Mouse (Mus musculus) ES-E14 (cell line): Measurements from ENCODE around the gene Tmprss3. TPM values are rescaled to one million over a fixed set of nuclear protein-coding genes. Genes with fewer than 3 reads are reported as not detected.
A peak's percentile ranks its signal among the peaks of the same experiment; 100 is the strongest.

Experiments
- DNase-seq: peaks from one replicate; pipeline ENCODE4 v3.0.0-alpha.2; 2013; ENCODE audit warnings: low read depth, low spot score
- H3K27ac ChIP-seq: 2 replicates; pipeline ENCODE4 v1.5.1; 2012; ENCODE audit warnings: low read depth, mild to moderate bottlenecking, low read length, moderate library complexity, mixed read lengths; ENCODE audit not compliant: poor library complexity, insufficient read depth, severe bottlenecking
- H3K36me3 ChIP-seq: 2 replicates; pipeline ENCODE4 v1.6.1; 2012; ENCODE audit warnings: mild to moderate bottlenecking, low read length, moderate library complexity, mixed read lengths; ENCODE audit not compliant: control insufficient read depth, poor library complexity, insufficient read depth, severe bottlenecking
- H3K4me1 ChIP-seq, 2 experiments: fragments of 150-350 bp in 1 of 2; sonication (generic) in 1 of 2; 2 replicates each; pipeline ENCODE4 v1.6.1; 2012; ENCODE audit warnings: low read length in 2 of 2, mild to moderate bottlenecking in 1 of 2, mixed read lengths in 1 of 2; ENCODE audit not compliant: control insufficient read depth in 2 of 2, insufficient read depth in 2 of 2, poor library complexity in 1 of 2
- H3K4me3 ChIP-seq, 2 experiments: fragments of 150-350 bp in 1 of 2; sonication (generic) in 1 of 2; 2 replicates each; pipeline ENCODE4 v1.5.1; 2012; ENCODE audit warnings: low read length in 2 of 2, low read depth in 1 of 2, mild to moderate bottlenecking in 1 of 2, mixed read lengths in 1 of 2; ENCODE audit not compliant: insufficient read depth in 1 of 2, poor library complexity in 1 of 2, severe bottlenecking in 1 of 2
- H3K9ac ChIP-seq: 2 replicates; pipeline ENCODE4 v1.6.1; 2012; ENCODE audit warnings: low read depth, mild to moderate bottlenecking, low read length, mixed read lengths; ENCODE audit not compliant: poor library complexity, insufficient read depth, severe bottlenecking
- H3K9me3 ChIP-seq: fragments of 150-350 bp; sonication (generic); 2 replicates; pipeline ENCODE4 v1.6.1; 2012; ENCODE audit warnings: low read depth, mild to moderate bottlenecking, low read length; ENCODE audit not compliant: control insufficient read depth, insufficient read depth
- CHD2 ChIP-seq: IDR thresholded peaks from 2 replicates; pipeline ENCODE4 v1.6.1; 2014; ENCODE audit warnings: mild to moderate bottlenecking, low read depth, low read length, inconsistent platforms
- HCFC1 ChIP-seq: IDR thresholded peaks from 2 replicates; pipeline ENCODE4 v1.6.1; 2012; ENCODE audit warnings: low read length, inconsistent platforms, borderline replicate concordance; ENCODE audit not compliant: insufficient read depth
- MAFK ChIP-seq: IDR thresholded peaks from 2 replicates; pipeline ENCODE4 v1.6.1; 2014; ENCODE audit warnings: mild to moderate bottlenecking, low read depth, low read length, inconsistent platforms; ENCODE audit not compliant: insufficient read depth
- ZC3H11A ChIP-seq: IDR thresholded peaks from 2 replicates; pipeline ENCODE4 v1.6.1; 2012; ENCODE audit warnings: low read depth, mild to moderate bottlenecking, inconsistent platforms, low read length, borderline replicate concordance
- ZNF384 ChIP-seq: IDR thresholded peaks from 2 replicates; pipeline ENCODE4 v1.6.1; 2012; ENCODE audit warnings: low read depth, low read length, inconsistent platforms
- in situ Hi-C, 2 experiments: fragments of 600-800 bp; cut with MboI; formaldehyde crosslinking; loops; one replicate each; pipeline ENCODE4 v1.15.1; 2025; ENCODE audit warnings: low sequenced_read_pairs in 2 of 2, inconsistent platforms in 1 of 2; ENCODE audit not compliant: unreplicated experiment in 2 of 2
- total RNA-seq: library from RNA; depleted of rRNA; stranded (reverse); fragments of 300-350 nt; gene quantifications from 2 replicates; pipeline ENCODE4 v1.2.3, GENCODE M21; 2012

Tmprss3 gene
- total RNA-seq, 1 experiment, result 0.36 TPM

DNA sequence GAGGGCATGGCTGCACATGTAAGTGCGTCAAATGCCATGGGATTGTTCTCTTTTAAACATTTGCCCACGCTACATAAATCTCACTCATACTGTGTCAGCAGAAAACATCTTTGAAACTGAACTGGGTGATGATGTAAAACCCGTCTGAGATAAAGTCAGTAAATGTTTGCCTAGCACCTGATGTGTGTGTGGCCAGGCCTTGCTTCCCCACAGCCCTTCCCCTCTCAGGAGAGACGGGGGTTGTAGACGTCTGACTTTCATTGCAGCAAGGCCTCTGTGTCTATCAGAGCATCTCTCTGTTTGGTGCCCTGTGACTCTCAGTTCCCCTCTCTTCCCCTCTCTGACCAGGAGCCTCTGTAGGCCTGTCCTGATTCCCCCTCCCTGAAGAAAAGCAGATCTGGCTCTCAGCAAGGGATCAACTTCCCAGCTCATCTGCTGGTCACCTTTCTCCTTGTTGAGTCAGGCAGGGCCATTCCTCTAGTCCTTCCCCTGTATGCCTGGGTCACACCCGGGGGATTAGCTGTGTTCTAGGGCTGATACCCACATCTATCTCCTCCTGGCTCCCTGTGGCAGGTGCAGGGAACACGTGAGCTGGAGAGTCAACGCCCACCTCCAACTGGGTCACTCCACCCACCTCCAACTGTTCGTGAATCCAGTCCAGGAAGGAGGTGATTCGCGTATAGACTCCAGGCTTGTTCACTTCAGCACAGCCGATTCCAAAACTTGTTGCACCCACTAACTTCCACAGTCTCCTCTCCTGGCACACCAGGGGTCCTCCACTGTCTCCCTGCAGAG, 15.4 kb downstream of the Tmprss3 start:
- no peak overlapping the region for H3K4me3 ChIP-seq

GRCm38 (mm10) chr17:31181490-31181889, 17.3 kb downstream of the Tmprss3 start:
- TF ChIP-seq ZNF384 (no peak), MAFK (no peak), ZC3H11A (no peak), HCFC1 (no peak), CHD2 (no peak)
- in situ Hi-C loops, result no loop called here

More for the DNA sequence above, 15.4 kb downstream of the Tmprss3 start:
- Histone ChIP-seq H3K9me3 (no peaks in the 10 kb centered on the region), H3K4me1 (peaks cover 2 to 5% of the 10 kb centered on the region in 2 experiments; a peak in 1 of 4 replicates), H3K9ac (no peak overlapping the region), H3K27ac (no peak overlapping the region), H3K36me3 (no peaks in the 10 kb centered on the region)
- no peak for TF ChIP-seq HCFC1
- no peak for TF ChIP-seq CHD2
- no peak for TF ChIP-seq MAFK
- no peak for TF ChIP-seq ZNF384
- no peak for TF ChIP-seq ZC3H11A
- DNase-seq, result peak; percentile 17
- in situ Hi-C loops, result no loop called here

DNA sequence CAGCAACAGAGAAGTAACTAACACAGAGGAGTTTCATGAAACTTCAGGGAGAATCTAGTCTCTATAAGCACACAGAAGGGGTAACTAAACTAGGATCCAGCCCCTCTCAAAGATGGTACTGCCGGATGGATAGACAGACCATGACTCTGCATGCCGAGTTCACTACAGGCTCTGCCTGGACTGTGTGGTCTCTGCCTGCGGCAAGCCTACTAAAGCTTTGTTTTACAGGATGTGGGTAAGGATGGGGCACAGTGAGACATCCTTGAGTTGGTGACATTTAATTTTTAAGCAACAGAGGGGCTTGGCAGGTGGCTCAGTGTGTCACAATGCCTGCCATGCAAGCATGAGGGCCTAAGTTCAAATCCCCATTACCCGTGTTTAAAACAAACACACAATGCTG, 22.5 kb downstream of the Tmprss3 start:
- H3K4me1 ChIP-seq, result no peaks in the 10 kb centered on the region
- no peak for DNase-seq
- TF ChIP-seq ZC3H11A, result no peak
- TF ChIP-seq ZNF384, result no peak
- TF ChIP-seq CHD2, result no peak
- TF ChIP-seq MAFK, result no peak
- TF ChIP-seq HCFC1, result no peak
- in situ Hi-C loops, result no loop called here
- no peak overlapping the region for H3K9ac ChIP-seq
- H3K27ac ChIP-seq, result no peak overlapping the region
- no peak overlapping the region for H3K4me3 ChIP-seq
- H3K36me3 ChIP-seq, result no peaks in the 10 kb centered on the region
- no peaks in the 10 kb centered on the region for H3K9me3 ChIP-seq

More at GRCm38 (mm10) chr17:31181490-31181889, 17.3 kb downstream of the Tmprss3 start:
- H3K4me3 ChIP-seq, result no peak overlapping the region
- no peaks in the 10 kb centered on the region for H3K9me3 ChIP-seq
- peaks cover 2 to 5% of the 10 kb centered on the region in 2 experiments; a peak in 1 of 4 replicates for H3K4me1 ChIP-seq
- H3K36me3 ChIP-seq, result no peaks in the 10 kb centered on the region
- H3K9ac ChIP-seq, result no peak overlapping the region
- no peak overlapping the region for H3K27ac ChIP-seq
- no peak for DNase-seq

GRCm38 (mm10) chr17:31169796-31170195, 29.0 kb downstream of the Tmprss3 start:
- Histone ChIP-seq H3K9ac (no peak overlapping the region), H3K27ac (no peak overlapping the region), H3K9me3 (no peaks in the 10 kb centered on the region), H3K36me3 (no peaks in the 10 kb centered on the region), H3K4me3 (no peak overlapping the region), H3K4me1 (no peaks in the 10 kb centered on the region)
- TF ChIP-seq MAFK, result no peak
- TF ChIP-seq CHD2, result no peak
- no peak for TF ChIP-seq ZC3H11A
- TF ChIP-seq ZNF384, result no peak
- TF ChIP-seq HCFC1, result no peak
- no peak for DNase-seq
- in situ Hi-C loops, result no loop called here

GRCm38 (mm10) chr17:31165127-31165526, 33.6 kb downstream of the Tmprss3 start, which contains the start of gene Tff1:
Gene Tff1, minus strand, starts transcription at chr17:31165277.
- Histone ChIP-seq H3K9me3 (no peaks in the 10 kb centered on the region), H3K36me3 (no peaks in the 10 kb centered on the region), H3K4me3 (no peak within 1 kb of the TSS), H3K4me1 (no peaks in the 10 kb centered on the region), H3K27ac (no peak within 1 kb of the TSS), H3K9ac (no peak within 1 kb of the TSS)
- in situ Hi-C loops, result no loop called here
- TF ChIP-seq ZC3H11A, result no peak
- TF ChIP-seq CHD2, result no peak
- TF ChIP-seq MAFK, result no peak
- no peak for TF ChIP-seq HCFC1
- TF ChIP-seq ZNF384, result no peak
- no peak for DNase-seq
